Mouse (Mus musculus) bone marrow macrophage, adult 2 months (primary cell): ENCODE results near the gene Rundc1. TPM values are rescaled to one million over a fixed set of nuclear protein-coding genes. Genes with fewer than 3 reads are reported as not detected.
"Not testable (repeated sequence)": the region's sequence is repeated elsewhere in the genome, so short reads cannot be mapped to it uniquely, and the experiment has no call there.

Experiments used
- H3K27ac ChIP-seq: 2 replicates; pipeline ENCODE4 v1.5.1; 2012; ENCODE audit warnings: low read depth, low read length; ENCODE audit not compliant: insufficient read depth
- H3K4me1 ChIP-seq: 2 replicates; pipeline ENCODE4 v1.6.1; 2012; ENCODE audit warnings: low read length; ENCODE audit not compliant: control insufficient read depth, insufficient read depth
- H3K4me3 ChIP-seq: 2 replicates; pipeline ENCODE4 v1.5.1; 2012; ENCODE audit warnings: mild to moderate bottlenecking, low read length, moderate library complexity; ENCODE audit not compliant: insufficient read depth
- CTCF ChIP-seq: IDR thresholded peaks from 2 replicates; pipeline ENCODE4 v1.5.1; 2012; ENCODE audit warnings: low read depth, mild to moderate bottlenecking, low read length, moderate library complexity
- POLR2A ChIP-seq: IDR thresholded peaks from 2 replicates; pipeline ENCODE4 v1.6.1; 2012; ENCODE audit warnings: mild to moderate bottlenecking, low read depth, low read length, borderline replicate concordance
- polyA plus RNA-seq: library from polyadenylated mRNA; stranded (reverse); fragments of >200 nt; gene quantifications from 2 replicates; pipeline ENCODE4 v1.2.4, GENCODE M21; 2012; ENCODE audit not compliant: missing spikeins, insufficient read depth, insufficient read length

The Rundc1 gene
- polyA plus RNA-seq, 1 experiment, result 11.4 TPM

GRCm38 (mm10) chr11:101472336-101472735, 47.5 kb downstream of the Rundc1 start:
- no peaks in the 10 kb centered on the region for H3K4me1 ChIP-seq
- no peak overlapping the region for H3K27ac ChIP-seq
- no peak overlapping the region for H3K4me3 ChIP-seq
- TF ChIP-seq CTCF (no peak), POLR2A (no peak)

GRCm38 (mm10) chr11:101473686-101474085, 48.8 kb downstream of the Rundc1 start:
- H3K27ac ChIP-seq, H3K4me3 ChIP-seq, H3K4me1 ChIP-seq: not testable (repeated sequence)

DNA sequence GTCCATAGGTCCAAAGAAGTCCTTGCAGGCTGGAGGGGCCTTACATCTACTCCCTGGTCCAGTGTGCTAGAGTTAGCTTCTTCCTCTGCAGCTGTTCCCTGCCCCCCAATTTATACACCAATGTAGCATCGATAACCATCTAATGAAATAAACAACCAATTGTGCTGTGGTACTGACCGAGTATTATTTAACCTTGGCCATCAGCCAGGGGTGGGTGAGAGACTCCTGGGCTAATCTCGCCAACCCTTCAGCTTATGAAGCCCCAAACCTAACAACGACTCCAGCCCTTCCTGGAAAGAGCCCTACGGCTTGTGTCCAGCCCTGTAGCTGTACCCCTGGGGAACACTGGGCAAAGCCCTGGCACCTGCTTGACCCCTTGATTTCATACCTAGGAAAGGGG, 49.4 kb downstream of the Rundc1 start:
- TF ChIP-seq POLR2A, result no peak
- TF ChIP-seq CTCF, result no peak
- Histone ChIP-seq H3K4me1 (no peaks in the 10 kb centered on the region), H3K27ac (no peak overlapping the region), H3K4me3 (no peak overlapping the region)

GRCm38 (mm10) chr11:101476361-101476760, 51.5 kb downstream of the Rundc1 start:
- not testable (repeated sequence) for H3K4me1 ChIP-seq, H3K27ac ChIP-seq, H3K4me3 ChIP-seq

DNA sequence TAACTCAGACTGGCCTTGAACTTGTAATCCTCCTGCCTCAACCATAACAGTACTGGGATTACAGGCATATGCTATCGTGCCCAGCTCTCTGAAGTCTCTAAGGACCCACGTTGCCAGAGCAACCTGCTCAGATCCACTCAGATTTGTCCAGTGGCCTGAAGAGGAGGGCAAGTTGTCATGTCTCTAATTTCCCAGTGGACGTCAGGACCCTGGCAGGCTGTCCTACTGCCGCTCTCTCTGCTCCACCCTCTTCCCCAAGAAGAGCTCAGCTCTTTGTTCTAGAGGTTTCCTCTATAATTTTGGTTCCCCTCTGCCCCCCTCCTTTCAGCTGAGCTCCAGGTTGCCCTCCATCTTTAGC, 52.3 kb downstream of the Rundc1 start:
- no peak overlapping the region for H3K27ac ChIP-seq
- no peak for TF ChIP-seq POLR2A
- TF ChIP-seq CTCF, result no peak
- H3K4me3 ChIP-seq, result no peak overlapping the region
- H3K4me1 ChIP-seq, result no peaks in the 10 kb centered on the region

DNA sequence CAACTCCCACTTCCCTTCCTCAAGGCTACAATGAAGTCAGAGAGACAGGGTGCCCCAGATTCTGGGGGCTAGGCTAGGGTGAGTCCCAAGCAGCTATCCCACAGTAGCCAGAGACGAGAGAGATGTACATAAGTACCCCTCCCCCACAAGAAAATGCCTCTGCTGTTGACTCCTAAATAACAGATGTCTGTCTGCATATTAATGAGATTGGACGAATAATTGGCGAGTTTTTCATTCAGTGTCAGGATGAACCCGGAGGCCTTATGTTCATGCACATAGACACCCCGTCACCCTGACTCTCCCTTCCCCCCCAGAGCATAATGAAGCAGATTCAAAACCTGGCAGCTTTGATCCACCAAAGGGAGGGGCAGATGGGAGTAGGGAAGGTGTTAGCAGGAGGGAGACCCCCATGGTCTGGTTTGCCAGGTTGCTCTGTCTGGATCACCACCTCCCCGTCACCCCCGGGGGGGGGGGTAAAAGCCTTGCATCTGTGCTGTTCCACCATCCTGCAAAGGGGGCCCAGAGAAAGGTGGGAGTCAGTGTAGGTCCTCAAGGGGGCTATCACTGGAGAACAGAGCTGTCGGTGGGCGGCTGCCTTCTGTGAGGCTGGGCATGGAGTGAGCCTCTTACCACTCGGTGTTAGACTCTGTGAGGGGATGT, 52.8 kb downstream of the Rundc1 start:
- H3K4me3 ChIP-seq, result no peak overlapping the region
- H3K27ac ChIP-seq, result no peak overlapping the region
- H3K4me1 ChIP-seq, result no peaks in the 10 kb centered on the region
- TF ChIP-seq CTCF (no peak), POLR2A (no peak)

DNA sequence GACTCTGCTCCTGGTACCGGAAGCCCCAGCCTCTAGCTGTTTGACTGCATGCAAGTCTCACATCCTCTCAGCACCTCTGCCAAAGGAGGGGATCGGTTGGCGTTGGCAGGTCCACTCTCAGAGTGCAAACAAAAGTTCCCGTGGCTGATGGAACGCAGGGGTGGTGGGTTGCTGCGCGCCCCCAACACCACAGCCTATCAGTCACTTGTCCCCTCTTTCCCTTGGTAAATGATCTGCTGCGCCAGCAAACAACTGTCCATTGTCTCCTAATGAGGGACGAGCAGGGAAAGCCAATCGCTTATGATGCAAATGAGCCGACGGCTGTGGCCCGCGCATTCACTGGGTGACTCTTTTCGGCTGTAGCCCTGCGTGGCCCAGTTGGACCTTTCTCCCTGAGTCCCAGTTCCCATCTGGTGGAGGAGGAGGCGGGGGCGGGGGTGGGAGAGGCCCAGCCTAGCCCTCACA, 54.3 kb downstream of the Rundc1 start:
- Histone ChIP-seq H3K4me3 (no peak overlapping the region), H3K4me1 (no peaks in the 10 kb centered on the region), H3K27ac (no peak overlapping the region)
- TF ChIP-seq POLR2A, result no peak
- no peak for TF ChIP-seq CTCF

DNA sequence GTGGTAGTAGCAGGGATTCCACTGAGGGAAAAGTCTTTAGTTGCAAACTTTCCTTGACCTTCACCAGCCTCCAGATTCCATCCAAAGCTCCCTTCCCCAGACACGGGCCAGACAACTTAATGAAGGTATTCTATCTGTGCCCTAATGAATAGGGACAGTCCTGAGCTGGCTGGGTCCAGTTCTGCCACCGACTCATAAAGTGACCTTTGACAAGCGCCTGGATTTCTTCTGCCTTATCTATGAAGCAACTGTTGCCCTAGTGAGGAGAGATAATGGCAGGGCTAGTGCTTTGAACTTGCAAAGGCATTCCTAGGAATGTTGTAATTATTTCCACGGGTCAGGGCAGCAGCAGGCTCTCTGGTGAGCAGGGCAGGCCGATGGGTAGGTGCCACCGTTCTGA, 56.0 kb downstream of the Rundc1 start:
- Histone ChIP-seq H3K4me3 (no peak overlapping the region), H3K27ac (no peak overlapping the region), H3K4me1 (no peaks in the 10 kb centered on the region)
- TF ChIP-seq CTCF (no peak), POLR2A (no peak)

- H3K27ac ChIP-seq, result no peak overlapping the region
- H3K4me1 ChIP-seq, result no peaks in the 10 kb centered on the region
- TF ChIP-seq CTCF (no peak), POLR2A (no peak)
- H3K4me3 ChIP-seq, result no peak overlapping the region
These were observed 58.9 kb downstream of the Rundc1 start for GRCm38 (mm10) chr11:101483804-101484203.

DNA sequence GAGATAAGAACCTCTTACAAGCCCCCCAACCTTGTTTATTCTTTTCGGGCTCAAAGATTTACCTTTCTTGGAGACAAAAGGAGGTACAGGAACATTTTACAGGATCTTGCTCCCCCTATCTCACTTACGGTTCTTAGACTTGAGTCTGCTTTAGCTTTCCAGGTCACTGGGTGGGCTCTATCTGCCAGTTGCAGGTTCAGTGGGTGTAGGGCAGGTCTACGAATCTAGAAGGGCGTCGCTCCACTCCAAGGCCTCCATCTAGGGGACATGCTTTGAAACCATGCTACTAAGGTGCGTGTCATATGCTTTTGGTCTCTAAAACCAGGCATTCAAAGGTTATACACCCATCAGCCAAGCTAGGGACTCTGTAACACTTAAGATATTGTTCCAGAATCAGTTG, 59.4 kb downstream of the Rundc1 start:
- no peak for TF ChIP-seq CTCF
- no peak for TF ChIP-seq POLR2A
- no peak overlapping the region for H3K27ac ChIP-seq
- H3K4me1 ChIP-seq, result no peaks in the 10 kb centered on the region
- no peak overlapping the region for H3K4me3 ChIP-seq

DNA sequence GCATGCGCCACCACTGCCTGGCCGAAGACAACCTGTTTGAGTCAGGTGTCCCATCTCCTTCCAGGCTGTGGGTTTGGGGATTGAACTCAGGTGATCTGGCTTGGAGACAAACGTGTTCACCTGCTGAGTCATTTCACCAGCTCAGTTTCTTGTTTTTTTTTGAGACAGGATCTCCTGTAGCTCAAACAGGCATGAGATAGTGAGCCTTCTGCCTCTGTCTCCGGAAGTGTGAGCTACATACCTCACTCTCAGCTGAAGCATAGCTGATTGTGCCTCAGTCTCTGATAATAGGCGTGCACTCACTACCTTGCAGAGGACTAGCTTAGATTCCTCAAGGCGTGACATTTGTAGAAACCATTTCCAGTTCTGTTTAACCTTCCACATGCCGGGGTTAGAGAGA, 59.9 kb downstream of the Rundc1 start:
- Histone ChIP-seq H3K4me3 (no peak overlapping the region), H3K27ac (no peak overlapping the region), H3K4me1 (no peaks in the 10 kb centered on the region)
- TF ChIP-seq CTCF (no peak), POLR2A (no peak)

Other genes with a start within 250 kb of the Rundc1 start
- not detected in 2 replicates for gene Ccr10, start 249.6 kb upstream of the Rundc1 start, polyA plus RNA-seq
- 48.6 and 52.5 TPM in 2 replicates for gene Ezh1, start 198.6 kb upstream of the Rundc1 start, polyA plus RNA-seq
- not detected in 2 replicates for gene Ramp2, start 179.1 kb upstream of the Rundc1 start, polyA plus RNA-seq
- gene Vps25, start 171.4 kb upstream of the Rundc1 start, polyA plus RNA-seq, result 111 and 114 TPM in 2 replicates
- gene Wnk4, start 164.5 kb upstream of the Rundc1 start, polyA plus RNA-seq, result not detected in 2 replicates
- gene Cntd1, start 146.1 kb upstream of the Rundc1 start, polyA plus RNA-seq, result 1.0 and 1.6 TPM in 2 replicates
- 60.1 and 63.3 TPM in 2 replicates for gene Coa3, start 146.0 kb upstream of the Rundc1 start, polyA plus RNA-seq
- 78.3 and 80.1 TPM in 2 replicates for gene Becn1, start 122.8 kb upstream of the Rundc1 start, polyA plus RNA-seq
- 48.8 and 53.2 TPM in 2 replicates for gene Psme3, start 108.9 kb upstream of the Rundc1 start, polyA plus RNA-seq
- 1.1 and 1.3 TPM in 2 replicates for gene Aoc2, start 100.0 kb upstream of the Rundc1 start, polyA plus RNA-seq
- gene Aoc3, start 94.5 kb upstream of the Rundc1 start, polyA plus RNA-seq, result 0.20 TPM in 1 of 2 replicates, not detected in the other
- not detected in 2 replicates for gene G6pc, start 57.5 kb upstream of the Rundc1 start, polyA plus RNA-seq
- gene Aarsd1, start 7.5 kb upstream of the Rundc1 start, polyA plus RNA-seq, result 15.4 and 17.8 TPM in 2 replicates
- gene Gm27029, start 289 bp upstream of the Rundc1 start, polyA plus RNA-seq, result 3.9 and 5.3 TPM in 2 replicates
- 4.5 and 4.7 TPM in 2 replicates for gene Ptges3l, start 248 bp downstream of the Rundc1 start, polyA plus RNA-seq
- gene Rpl27, start 17.2 kb downstream of the Rundc1 start, polyA plus RNA-seq, result 519 and 718 TPM in 2 replicates
- gene Ifi35, start 23.3 kb downstream of the Rundc1 start, polyA plus RNA-seq, result 50.6 and 58.7 TPM in 2 replicates
- gene Rnd2, start 39.9 kb downstream of the Rundc1 start, polyA plus RNA-seq, result 9.7 and 11.4 TPM in 2 replicates
- 180 and 202 TPM in 2 replicates for gene Vat1, start 41.1 kb downstream of the Rundc1 start, polyA plus RNA-seq
- 7.9 and 8.2 TPM in 2 replicates for gene Brca1, start 126.9 kb downstream of the Rundc1 start, polyA plus RNA-seq
- 179 and 198 TPM in 2 replicates for gene Nbr1, start 127.1 kb downstream of the Rundc1 start, polyA plus RNA-seq
- gene Tmem106a, start 157.2 kb downstream of the Rundc1 start, polyA plus RNA-seq, result 407 and 510 TPM in 2 replicates
- not detected in 2 replicates for gene Gm11634, start 174.2 kb downstream of the Rundc1 start, polyA plus RNA-seq
- 21.2 and 22.1 TPM in 2 replicates for gene Rdm1, start 202.1 kb downstream of the Rundc1 start, polyA plus RNA-seq
- gene Arl4d, start 240.5 kb downstream of the Rundc1 start, polyA plus RNA-seq, result 0.80 and 1.9 TPM in 2 replicates